Mouse (Mus musculus) small intestine, adult 2 months (tissue): ENCODE measurements around the gene Gm20715. TPM values are rescaled to one million over a fixed set of nuclear protein-coding genes. Genes with fewer than 3 reads are reported as not detected.

Experiments
- H3K27ac ChIP-seq: fragments of 200-500 bp; 2 replicates; pipeline ENCODE4 v1.5.1; 2012; ENCODE audit warnings: low read depth, low read length, control low read depth, inconsistent platforms; ENCODE audit not compliant: insufficient read depth
- H3K27me3 ChIP-seq: fragments of 200-500 bp; 2 replicates; pipeline ENCODE4 v1.6.1; 2012; ENCODE audit warnings: mild to moderate bottlenecking, moderate library complexity, low read length, inconsistent platforms; ENCODE audit not compliant: control insufficient read depth, insufficient read depth
- H3K36me3 ChIP-seq: fragments of 200-500 bp; 2 replicates; pipeline ENCODE4 v1.6.1; 2012; ENCODE audit warnings: mild to moderate bottlenecking, low read length, control low read depth, inconsistent platforms; ENCODE audit not compliant: control insufficient read depth, insufficient read depth
- H3K4me1 ChIP-seq: fragments of 200-500 bp; 2 replicates; pipeline ENCODE4 v1.6.1; 2012; ENCODE audit warnings: low read length, inconsistent platforms, mixed read lengths; ENCODE audit not compliant: control insufficient read depth, insufficient read depth, insufficient read length
- H3K4me3 ChIP-seq: fragments of 200-500 bp; 2 replicates; pipeline ENCODE4 v1.5.1; 2012; ENCODE audit warnings: low read depth, mild to moderate bottlenecking, control low read depth, inconsistent platforms, low read length, moderate library complexity
- CTCF ChIP-seq: fragments of 200-500 bp; IDR thresholded peaks from 2 replicates; pipeline ENCODE4 v1.5.1; 2012; ENCODE audit warnings: low read depth, mild to moderate bottlenecking, control low read depth, inconsistent platforms, low read length, moderate library complexity, mixed read lengths; ENCODE audit not compliant: insufficient replicate concordance, insufficient read length; ENCODE audit errors: extremely low read depth
- POLR2A ChIP-seq: fragments of 200-500 bp; IDR thresholded peaks from 2 replicates; pipeline ENCODE4 v1.6.1; 2012; ENCODE audit warnings: low read depth, mild to moderate bottlenecking, control low read depth, inconsistent platforms, low read length, moderate library complexity
- WGBS: fragments of 180-500 bp; shearing (Covaris S2); methylation state at CpG from one replicate; pipeline ENCODE4 v1.1.7; 2018; 5-methylcytosine and 5-hydroxymethylcytosine counted together
- polyA plus RNA-seq: library from polyadenylated mRNA; depleted of rRNA; stranded (reverse); fragments of >200 nt; gene quantifications from 2 replicates; pipeline ENCODE4 v1.2.3, GENCODE M21; 2012; rRNA removed

Gm20715 gene
- polyA plus RNA-seq, 1 experiment: not detected

DNA sequence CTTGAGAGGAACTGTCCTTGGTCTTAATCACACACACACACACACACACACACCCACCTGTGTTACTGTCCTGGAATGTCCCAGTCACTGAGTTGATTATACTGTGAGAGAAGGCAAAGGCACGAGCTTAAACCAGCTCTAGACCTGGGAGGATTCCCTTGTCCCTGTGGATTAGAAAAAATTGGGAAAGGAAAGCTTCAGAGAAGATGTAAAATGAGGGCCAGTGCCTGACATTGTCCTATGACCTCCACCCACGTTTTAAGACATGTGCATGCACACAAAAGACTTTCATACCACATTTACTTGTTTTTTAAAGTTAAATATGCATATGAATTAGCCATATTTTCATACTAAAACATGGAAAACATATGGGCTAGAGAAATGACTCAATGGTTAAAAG, 76.8 kb downstream of the Gm20715 start, which contains the start of gene Olfr5:
Gene Olfr5, minus strand, starts transcription at position 101 of the 400 bp plus-strand sequence.
- H3K4me3 ChIP-seq: no peak within 1 kb of the TSS
- no peak within 1 kb of the TSS for H3K27ac ChIP-seq
- no peaks in the 10 kb centered on the region for H3K36me3 ChIP-seq
- WGBS: 8% methylated on average over 2 of the region's 2 CpGs
- no peaks in the 10 kb centered on the region for H3K4me1 ChIP-seq
- TF ChIP-seq POLR2A: no peak
- no peak for TF ChIP-seq CTCF
- H3K27me3 ChIP-seq: no peaks in the 10 kb centered on the region

Other genes with a start within 250 kb of the Gm20715 start
- gene Zfp444, start 238.1 kb upstream of the Gm20715 start, polyA plus RNA-seq: 12.7 and 33.9 TPM in 2 replicates
- gene Galp, start 213.2 kb upstream of the Gm20715 start, polyA plus RNA-seq: not detected in 2 replicates
- not detected in 2 replicates for gene Zscan5b, start 188.0 kb upstream of the Gm20715 start, polyA plus RNA-seq
- gene Epp13, start 157.6 kb upstream of the Gm20715 start, polyA plus RNA-seq: not detected in 2 replicates
- 0.10 TPM in 2 replicates for gene Zfp667, start 123.7 kb upstream of the Gm20715 start, polyA plus RNA-seq
- 0.25 and 0.48 TPM in 2 replicates for gene Zfp583, start 79.0 kb upstream of the Gm20715 start, polyA plus RNA-seq
- not detected in 2 replicates for gene Gm3854, start 66.5 kb upstream of the Gm20715 start, polyA plus RNA-seq
- 0.03 and 0.15 TPM in 2 replicates for gene Zfp78, start 47.0 kb upstream of the Gm20715 start, polyA plus RNA-seq
- gene Zfp28, start 27.0 kb upstream of the Gm20715 start, polyA plus RNA-seq: 0.22 and 0.60 TPM in 2 replicates
- gene Smim17, start 11.6 kb upstream of the Gm20715 start, polyA plus RNA-seq: not detected in 2 replicates
- gene Olfr1344, start 28.4 kb downstream of the Gm20715 start, polyA plus RNA-seq: not detected in 2 replicates
- gene Olfr1336, start 45.9 kb downstream of the Gm20715 start, polyA plus RNA-seq: not detected in 2 replicates
- gene Olfr1346, start 56.8 kb downstream of the Gm20715 start, polyA plus RNA-seq: not detected in 2 replicates
- gene Olfr5, start 76.7 kb downstream of the Gm20715 start, polyA plus RNA-seq: not detected in 2 replicates
- not detected in 2 replicates for gene Olfr1347, start 89.5 kb downstream of the Gm20715 start, polyA plus RNA-seq
- gene Olfr1348, start 98.5 kb downstream of the Gm20715 start, polyA plus RNA-seq: not detected in 2 replicates
- gene Olfr1349, start 112.7 kb downstream of the Gm20715 start, polyA plus RNA-seq: not detected in 2 replicates
- gene Olfr1350, start 154.6 kb downstream of the Gm20715 start, polyA plus RNA-seq: not detected in 2 replicates